Mouse (Mus musculus) liver, adult 2 months (tissue): ENCODE measurements at regions not wholly inside any gene's neighbourhood (a gene's known extent, or its start where the extent isn't known, plus 50 kb on each side); places are given as distances from the start of the nearest gene placed in this dataset.

Experiments
- DNase-seq: peaks from one replicate; pipeline ENCODE4 v3.0.0-alpha.2; 2011; ENCODE audit warnings: low read depth, low spot score; ENCODE audit errors: extremely low read depth
- H3K27ac ChIP-seq: fragments of 200-500 bp; replicated peaks from 2 replicates; pipeline ENCODE4 v1.5.1; 2012; ENCODE audit warnings: low read depth, mild to moderate bottlenecking, control low read depth, inconsistent platforms, low read length; ENCODE audit not compliant: insufficient read depth
- H3K27me3 ChIP-seq: fragments of 200-500 bp; 2 replicates; pipeline ENCODE4 v1.6.1; 2012; ENCODE audit warnings: mild to moderate bottlenecking, moderate library complexity, low read length, inconsistent platforms; ENCODE audit not compliant: control insufficient read depth, insufficient read depth
- H3K36me3 ChIP-seq: fragments of 200-500 bp; 2 replicates; pipeline ENCODE4 v1.6.1; 2012; ENCODE audit warnings: low read length, inconsistent platforms; ENCODE audit not compliant: control insufficient read depth, insufficient read depth
- H3K4me1 ChIP-seq: fragments of 200-500 bp; 2 replicates; pipeline ENCODE4 v1.6.1; 2011; ENCODE audit warnings: low read length; ENCODE audit not compliant: control insufficient read depth, insufficient read depth
- H3K4me3 ChIP-seq: fragments of 200-500 bp; 2 replicates; pipeline ENCODE4 v1.5.1; 2011; ENCODE audit warnings: low read depth, mild to moderate bottlenecking, control low read depth, low read length, moderate library complexity; ENCODE audit not compliant: insufficient read depth
- H3K79me2 ChIP-seq: fragments of 200-500 bp; 2 replicates; pipeline ENCODE4 v1.6.1; 2012; ENCODE audit warnings: inconsistent platforms, mild to moderate bottlenecking, low read length, moderate library complexity; ENCODE audit not compliant: control insufficient read depth, insufficient read depth
- H3K9ac ChIP-seq: fragments of 200-500 bp; 2 replicates; pipeline ENCODE4 v1.6.1; 2012; ENCODE audit warnings: low read depth, mild to moderate bottlenecking, control low read depth, inconsistent platforms, low read length
- CTCF ChIP-seq: fragments of 200-500 bp; IDR thresholded peaks from 2 replicates; pipeline ENCODE4 v1.5.1; 2011; ENCODE audit warnings: low read depth, low read length, control low read depth
- POLR2A ChIP-seq: fragments of 200-500 bp; IDR thresholded peaks from 2 replicates; pipeline ENCODE4 v1.6.1; 2011; ENCODE audit warnings: low read length, control low read depth; ENCODE audit not compliant: insufficient read depth; ENCODE audit errors: extremely low read depth
- WGBS: fragments of 180-500 bp; shearing (Covaris S2); methylation state at CpG from one replicate; pipeline ENCODE4 v1.1.7; 2018; 5-methylcytosine and 5-hydroxymethylcytosine counted together

- Histone ChIP-seq H3K27ac (no peak overlapping the region), H3K27me3 (no peaks in the 10 kb centered on the region), H3K4me1 (no peaks in the 10 kb centered on the region), H3K4me3 (no peak overlapping the region), H3K36me3 (no peaks in the 10 kb centered on the region), H3K79me2 (no peaks in the 10 kb centered on the region), H3K9ac (no peak overlapping the region)
- no peak for DNase-seq
- 87% methylated on average over 1 of the region's 1 CpGs for WGBS
- TF ChIP-seq POLR2A (no peak), CTCF (no peak)
Observed at GRCm38 (mm10) chr19:18015371-18015770, 177.9 kb upstream of the Pcsk5 start.

GRCm38 (mm10) chr19:18012029-18012428, 174.6 kb upstream of the Pcsk5 start:
- no peak overlapping the region for H3K9ac ChIP-seq
- H3K27me3 ChIP-seq, result no peaks in the 10 kb centered on the region
- H3K79me2 ChIP-seq, result no peaks in the 10 kb centered on the region
- no peak overlapping the region for H3K4me3 ChIP-seq
- no peak for DNase-seq
- no peaks in the 10 kb centered on the region for H3K4me1 ChIP-seq
- 86% methylated on average over 7 of the region's 7 CpGs for WGBS
- no peaks in the 10 kb centered on the region for H3K36me3 ChIP-seq
- TF ChIP-seq CTCF (no peak), POLR2A (no peak)
- H3K27ac ChIP-seq, result no peak overlapping the region

GRCm38 (mm10) chr19:17997561-17997960, 160.1 kb upstream of the Pcsk5 start:
- TF ChIP-seq CTCF (no peak), POLR2A (no peak)
- no peak overlapping the region for H3K4me3 ChIP-seq
- no peaks in the 10 kb centered on the region for H3K79me2 ChIP-seq
- H3K27me3 ChIP-seq, result no peaks in the 10 kb centered on the region
- DNase-seq, result no peak
- H3K4me1 ChIP-seq, result no peaks in the 10 kb centered on the region
- no peak overlapping the region for H3K27ac ChIP-seq
- 84% methylated on average over 3 of the region's 3 CpGs for WGBS
- H3K36me3 ChIP-seq, result no peaks in the 10 kb centered on the region
- H3K9ac ChIP-seq, result no peak overlapping the region

- H3K79me2 ChIP-seq, result no peaks in the 10 kb centered on the region
- H3K4me3 ChIP-seq, result no peak overlapping the region
- TF ChIP-seq POLR2A (no peak), CTCF (no peak)
- no peaks in the 10 kb centered on the region for H3K27me3 ChIP-seq
- H3K27ac ChIP-seq, result no peak overlapping the region
- WGBS, result 98% methylated on average over 1 of the region's 1 CpGs
- DNase-seq, result no peak
- no peaks in the 10 kb centered on the region for H3K4me1 ChIP-seq
- H3K36me3 ChIP-seq, result no peaks in the 10 kb centered on the region
- no peak overlapping the region for H3K9ac ChIP-seq
Observed at GRCm38 (mm10) chr19:17983416-17983815, 146.0 kb upstream of the Pcsk5 start.

GRCm38 (mm10) chr19:17965566-17965965, 128.1 kb upstream of the Pcsk5 start:
- no peaks in the 10 kb centered on the region for H3K79me2 ChIP-seq
- no peaks in the 10 kb centered on the region for H3K27me3 ChIP-seq
- H3K27ac ChIP-seq, result no peak overlapping the region
- DNase-seq, result no peak
- TF ChIP-seq POLR2A, result no peak
- no peak for TF ChIP-seq CTCF
- H3K36me3 ChIP-seq, result no peaks in the 10 kb centered on the region
- no peak overlapping the region for H3K4me3 ChIP-seq
- WGBS, result 64% methylated on average over 1 of the region's 1 CpGs
- no peak overlapping the region for H3K9ac ChIP-seq
- H3K4me1 ChIP-seq, result no peaks in the 10 kb centered on the region

GRCm38 (mm10) chr19:17958440-17958839, 121.0 kb upstream of the Pcsk5 start:
- no peak for TF ChIP-seq POLR2A
- TF ChIP-seq CTCF, result no peak

More at GRCm38 (mm10) chr19:17958440-17958839, 121.0 kb upstream of the Pcsk5 start:
- no peaks in the 10 kb centered on the region for H3K79me2 ChIP-seq
- no peak overlapping the region for H3K4me3 ChIP-seq
- H3K9ac ChIP-seq, result no peak overlapping the region
- no peaks in the 10 kb centered on the region for H3K27me3 ChIP-seq
- DNase-seq, result no peak
- no peaks in the 10 kb centered on the region for H3K4me1 ChIP-seq
- H3K36me3 ChIP-seq, result no peaks in the 10 kb centered on the region
- no peak overlapping the region for H3K27ac ChIP-seq
